Mouse (Mus musculus): ENCODE data around the gene Ppp4r1.

GRCm38 (mm10) chr17:65787261-65787660 is 4.9 kb downstream of the Ppp4r1 start:
- TF ChIP-seq CTCF (IDR thresholded peaks at IDR 0.05; ENCODE audit: control insufficient read depth, insufficient read depth, insufficient replicate concordance, low read depth, low read length), result no peak
- TF ChIP-seq POLR2A (IDR thresholded peaks at IDR 0.05; ENCODE audit: control insufficient read depth, low read depth, low read length), result no peak

Data from testis, adult 2 months (tissue).